Mouse (Mus musculus) midbrain, embryonic 11.5 days (tissue): ENCODE data around the gene Gm38392. TPM values are rescaled to one million over a fixed set of nuclear protein-coding genes. Genes with fewer than 3 reads are reported as not detected.
A peak's percentile ranks its signal among the peaks of the same experiment; 100 is the strongest.

Experiments used
- ATAC-seq: fragments of 200-750 bp; cut with Nextera tagmentation; 2 replicates; pipeline ENCODE4 v1.8.0; 2017; ENCODE audit warnings: moderate TSS enrichment, moderate library complexity; ENCODE audit not compliant: low FRiP score
- DNase-seq: peaks from one replicate; pipeline ENCODE4 v3.0.0; 2015; ENCODE audit warnings: low spot score; ENCODE audit errors: missing footprints
- H3K27ac ChIP-seq: fragments of 300-500 bp; sonication (generic); 2 replicates; pipeline ENCODE4 v1.5.1; 2014; ENCODE audit warnings: low read depth, low read length
- H3K27me3 ChIP-seq: fragments of 300-500 bp; sonication (generic); 2 replicates; pipeline ENCODE4 v1.6.1; 2014; ENCODE audit warnings: mild to moderate bottlenecking, low read length, moderate library complexity, mixed read lengths; ENCODE audit not compliant: control insufficient read depth, insufficient read depth
- H3K36me3 ChIP-seq: fragments of 300-500 bp; sonication (generic); 2 replicates; pipeline ENCODE4 v1.6.1; 2014; ENCODE audit warnings: mild to moderate bottlenecking, low read length, moderate library complexity, mixed read lengths; ENCODE audit not compliant: control insufficient read depth, insufficient read depth
- H3K4me1 ChIP-seq: fragments of 300-500 bp; sonication (generic); 2 replicates; pipeline ENCODE4 v1.6.1; 2014; ENCODE audit warnings: low read length; ENCODE audit not compliant: control insufficient read depth, insufficient read depth
- H3K4me2 ChIP-seq: fragments of 300-500 bp; sonication (generic); 2 replicates; pipeline ENCODE4 v1.6.1; 2014; ENCODE audit warnings: mild to moderate bottlenecking, moderate library complexity
- H3K4me3 ChIP-seq: fragments of 300-500 bp; sonication (generic); 2 replicates; pipeline ENCODE4 v1.5.1; 2014; ENCODE audit warnings: low read depth, low read length
- H3K9ac ChIP-seq: fragments of 300-500 bp; sonication (generic); 2 replicates; pipeline ENCODE4 v1.6.1; 2014; ENCODE audit warnings: low read length
- H3K9me3 ChIP-seq: fragments of 300-500 bp; sonication (generic); 2 replicates; pipeline ENCODE4 v1.6.1; 2016; ENCODE audit warnings: low read length; ENCODE audit not compliant: control insufficient read depth
- WGBS: fragments of 180-500 bp; shearing (Covaris S2); extraction: QIAGEN DNeasy Blood & Tissue Kit; methylation state at CpG from one replicate; pipeline ENCODE4 v1.1.7; 2014; 5-methylcytosine and 5-hydroxymethylcytosine counted together
- polyA plus RNA-seq: library from polyadenylated mRNA; unstranded; fragments of >200 nt; fragmentation: Nextera tagmentation; extraction: Ambion mirVana; gene quantifications from 2 replicates; pipeline ENCODE4 v1.2.1, GENCODE M21; 2014

Gene Gm38392
- polyA plus RNA-seq, 1 experiment from 2014 or later: 0.11 TPM

- Histone ChIP-seq H3K4me3 (no peak overlapping the region), H3K4me1 (peaks cover 25% of the 10 kb centered on the region), H3K9me3 (no peaks in the 10 kb centered on the region), H3K36me3 (peaks cover 5% of the 10 kb centered on the region; the same call in 1 of the 2 replicates), H3K27ac (peak overlapping the region; percentile 8; the same call in 1 of the 2 replicates), H3K9ac (no peak overlapping the region), H3K27me3 (peaks cover 76% of the 10 kb centered on the region), H3K4me2 (no peak overlapping the region)
- DNase-seq (no peak), ATAC-seq (no peak)
- 47% methylated on average over 4 of the region's 4 CpGs for WGBS
Observed at GRCm38 (mm10) chr3:88227260-88227659, 59.8 kb downstream of the Gm38392 start.

GRCm38 (mm10) chr3:88226101-88226845, 60.7 kb downstream of the Gm38392 start:
- DNase-seq (no peak), ATAC-seq (no peak)
- Histone ChIP-seq H3K27ac (no peak overlapping the region), H3K27me3 (peaks cover 79% of the 10 kb centered on the region), H3K9me3 (no peaks in the 10 kb centered on the region), H3K4me1 (peaks cover 23% of the 10 kb centered on the region), H3K36me3 (peaks cover 5% of the 10 kb centered on the region; the same call in 1 of the 2 replicates), H3K9ac (no peak overlapping the region), H3K4me3 (no peak overlapping the region), H3K4me2 (no peak overlapping the region)
- 92% methylated on average over 10 of the region's 10 CpGs for WGBS

DNA sequence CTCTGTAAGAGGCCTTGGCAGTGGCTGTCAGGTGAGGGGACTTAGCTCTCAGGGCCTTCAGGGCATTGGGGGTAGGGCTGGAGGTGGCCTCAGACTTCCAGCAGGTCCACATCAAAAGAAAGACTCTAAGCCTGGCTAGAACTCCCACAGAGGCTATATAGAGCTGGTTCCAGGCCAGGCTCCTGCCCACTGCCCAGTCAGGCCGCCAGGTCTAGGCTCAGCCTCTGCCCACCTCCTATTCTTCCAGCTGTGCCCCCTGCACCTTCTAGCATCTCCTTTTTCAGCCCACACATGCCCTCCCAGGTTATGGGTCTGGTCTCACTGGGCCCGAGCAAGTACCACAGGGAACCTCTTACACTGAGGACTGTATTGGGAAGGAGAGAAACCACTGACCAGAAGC, 62.1 kb downstream of the Gm38392 start:
- peaks cover 14% of the 10 kb centered on the region for H3K4me1 ChIP-seq
- no peaks in the 10 kb centered on the region for H3K9me3 ChIP-seq
- peaks cover 80% of the 10 kb centered on the region for H3K27me3 ChIP-seq
- ATAC-seq (no peak), DNase-seq (no peak)
- H3K27ac ChIP-seq: no peak overlapping the region
- H3K4me2 ChIP-seq: no peak overlapping the region
- H3K9ac ChIP-seq: no peak overlapping the region
- H3K36me3 ChIP-seq: peaks cover 3% of the 10 kb centered on the region; the same call in 1 of the 2 replicates
- WGBS: 50% methylated on average over 2 of the region's 2 CpGs
- H3K4me3 ChIP-seq: no peak overlapping the region

GRCm38 (mm10) chr3:88222446-88222845, 64.6 kb downstream of the Gm38392 start:
- H3K9me3 ChIP-seq: no peaks in the 10 kb centered on the region
- no peak for ATAC-seq
- no peak for DNase-seq
- peaks cover 84% of the 10 kb centered on the region for H3K27me3 ChIP-seq
- no peak overlapping the region for H3K9ac ChIP-seq
- H3K36me3 ChIP-seq: peaks cover 3% of the 10 kb centered on the region; the same call in 1 of the 2 replicates
- 82% methylated on average over 6 of the region's 6 CpGs for WGBS
- H3K4me3 ChIP-seq: no peak overlapping the region
- H3K27ac ChIP-seq: 0 out of 2 replicates have a peak overlapping the region, but pooled peaks have one; percentile 0
- no peak overlapping the region for H3K4me2 ChIP-seq
- H3K4me1 ChIP-seq: peaks cover 7% of the 10 kb centered on the region

GRCm38 (mm10) chr3:88221519-88222390, 65.3 kb downstream of the Gm38392 start:
- H3K4me2 ChIP-seq: no peak overlapping the region
- H3K9me3 ChIP-seq: no peaks in the 10 kb centered on the region
- H3K27ac ChIP-seq: peak overlapping the region; percentile 51; the same call in 1 of the 2 replicates
- H3K36me3 ChIP-seq: peaks cover 3% of the 10 kb centered on the region; the same call in 1 of the 2 replicates
- H3K4me1 ChIP-seq: peaks cover 7% of the 10 kb centered on the region
- WGBS: 55% methylated on average over 12 of the region's 12 CpGs
- no peak overlapping the region for H3K4me3 ChIP-seq
- peak; percentile 60 for ATAC-seq
- no peak overlapping the region for H3K9ac ChIP-seq
- H3K27me3 ChIP-seq: peaks cover 89% of the 10 kb centered on the region
- no peak for DNase-seq

DNA sequence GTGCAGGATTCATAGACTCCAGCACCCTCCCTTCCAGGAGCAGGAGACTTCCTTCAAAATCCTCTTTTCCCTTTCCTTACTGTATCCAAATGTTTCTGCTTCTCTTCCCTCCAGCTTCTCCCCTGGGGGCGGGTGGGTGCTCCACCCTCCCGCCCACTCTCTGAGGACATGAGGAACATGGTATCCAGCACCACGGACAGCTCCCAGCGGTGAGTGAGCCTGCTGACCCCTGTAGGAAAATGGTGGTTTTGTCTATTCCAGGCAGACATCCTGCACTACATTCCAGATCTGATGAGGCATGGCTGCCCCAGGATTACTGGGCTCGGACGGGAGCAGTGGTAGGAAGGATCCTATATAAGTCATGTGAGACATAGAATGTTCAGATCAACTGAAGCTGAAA, 66.2 kb downstream of the Gm38392 start:
- ATAC-seq: no peak
- Histone ChIP-seq H3K27ac (no peak overlapping the region; the same call in 1 of the 2 replicates), H3K9ac (no peak overlapping the region), H3K4me1 (peaks cover 7% of the 10 kb centered on the region), H3K9me3 (no peaks in the 10 kb centered on the region), H3K36me3 (peaks cover under 1% of the 10 kb centered on the region; the same call in 1 of the 2 replicates), H3K4me3 (no peak overlapping the region), H3K4me2 (no peak overlapping the region), H3K27me3 (peaks cover 93% of the 10 kb centered on the region)
- peak; percentile 94 for DNase-seq
- 4% methylated on average over 6 of the region's 6 CpGs for WGBS

DNA sequence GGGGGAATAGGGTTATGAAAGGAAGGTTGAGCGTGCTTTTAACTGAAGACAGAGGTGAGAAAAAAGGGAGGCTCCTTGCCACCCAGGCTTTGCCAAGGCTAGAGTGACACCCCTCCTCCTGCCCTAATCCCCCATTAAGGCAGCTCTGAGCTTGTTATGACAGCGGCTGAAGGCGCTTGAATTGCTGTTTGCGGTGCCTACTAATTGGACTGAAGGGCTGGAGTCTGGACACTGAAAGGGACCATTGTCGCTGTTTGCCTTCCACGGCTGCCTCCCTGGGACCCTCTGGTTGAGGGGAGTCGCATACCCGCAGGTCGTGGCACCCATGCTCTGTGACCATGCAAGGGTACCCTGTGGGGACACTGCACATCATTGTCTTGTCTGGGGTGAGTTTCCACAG, 67.1 kb downstream of the Gm38392 start:
- H3K27ac ChIP-seq: no peak overlapping the region
- no peak overlapping the region for H3K9ac ChIP-seq
- H3K4me2 ChIP-seq: no peak overlapping the region
- ATAC-seq (no peak; the same call in 1 of the 2 replicates), DNase-seq (peak; percentile 89)
- no peaks in the 10 kb centered on the region for H3K36me3 ChIP-seq
- H3K4me3 ChIP-seq: no peak overlapping the region
- H3K4me1 ChIP-seq: peaks cover 8% of the 10 kb centered on the region
- peaks cover 93% of the 10 kb centered on the region for H3K27me3 ChIP-seq
- H3K9me3 ChIP-seq: no peaks in the 10 kb centered on the region
- WGBS: 6% methylated on average over 9 of the region's 9 CpGs

GRCm38 (mm10) chr3:88217679-88218078, 69.3 kb downstream of the Gm38392 start:
- Histone ChIP-seq H3K27ac (no peak overlapping the region), H3K4me1 (peaks cover 17% of the 10 kb centered on the region), H3K4me2 (peak overlapping the region; percentile 15), H3K9me3 (no peaks in the 10 kb centered on the region), H3K36me3 (no peaks in the 10 kb centered on the region), H3K27me3 (peaks cover 95% of the 10 kb centered on the region), H3K4me3 (no peak overlapping the region), H3K9ac (no peak overlapping the region)
- peak; percentile 83 for DNase-seq
- no peak for ATAC-seq
- 50% methylated on average over 1 of the region's 2 CpGs for WGBS
